Mouse (Mus musculus) induced T-regulatory cell, adult 2 months (primary cell): ENCODE measurements at regions not wholly inside any gene's neighbourhood (a gene's known extent, or its start where the extent isn't known, plus 50 kb on each side); places are given as distances from the start of the nearest gene placed in this dataset.

Experiments
- DNase-seq: peaks from one replicate; pipeline ENCODE4 v3.0.0-alpha.2; 2012; ENCODE audit warnings: low read depth

DNA sequence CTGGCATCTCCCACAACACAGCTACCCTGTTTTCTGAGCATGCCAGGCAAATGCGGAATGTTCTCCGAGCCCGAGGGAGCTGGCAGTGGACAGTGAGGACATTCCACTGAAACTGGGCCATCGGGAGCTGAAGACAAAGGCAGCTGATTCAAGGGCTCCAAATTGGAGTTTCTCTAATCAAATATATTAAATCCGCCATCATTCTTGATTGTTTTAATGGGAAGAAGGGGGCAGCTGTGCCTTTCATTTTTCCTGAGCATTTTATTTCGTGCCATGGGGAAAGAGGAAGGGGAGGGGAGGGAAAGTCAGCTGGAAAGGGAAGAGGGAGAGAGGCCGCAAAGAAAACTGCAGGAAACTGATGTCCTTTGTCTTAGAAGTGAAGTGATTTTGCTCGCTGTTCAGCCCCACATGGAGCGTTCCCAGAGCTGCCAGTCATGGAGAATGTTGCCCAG, 373.9 kb downstream of the Cog6 start:
- no peak for DNase-seq

DNA sequence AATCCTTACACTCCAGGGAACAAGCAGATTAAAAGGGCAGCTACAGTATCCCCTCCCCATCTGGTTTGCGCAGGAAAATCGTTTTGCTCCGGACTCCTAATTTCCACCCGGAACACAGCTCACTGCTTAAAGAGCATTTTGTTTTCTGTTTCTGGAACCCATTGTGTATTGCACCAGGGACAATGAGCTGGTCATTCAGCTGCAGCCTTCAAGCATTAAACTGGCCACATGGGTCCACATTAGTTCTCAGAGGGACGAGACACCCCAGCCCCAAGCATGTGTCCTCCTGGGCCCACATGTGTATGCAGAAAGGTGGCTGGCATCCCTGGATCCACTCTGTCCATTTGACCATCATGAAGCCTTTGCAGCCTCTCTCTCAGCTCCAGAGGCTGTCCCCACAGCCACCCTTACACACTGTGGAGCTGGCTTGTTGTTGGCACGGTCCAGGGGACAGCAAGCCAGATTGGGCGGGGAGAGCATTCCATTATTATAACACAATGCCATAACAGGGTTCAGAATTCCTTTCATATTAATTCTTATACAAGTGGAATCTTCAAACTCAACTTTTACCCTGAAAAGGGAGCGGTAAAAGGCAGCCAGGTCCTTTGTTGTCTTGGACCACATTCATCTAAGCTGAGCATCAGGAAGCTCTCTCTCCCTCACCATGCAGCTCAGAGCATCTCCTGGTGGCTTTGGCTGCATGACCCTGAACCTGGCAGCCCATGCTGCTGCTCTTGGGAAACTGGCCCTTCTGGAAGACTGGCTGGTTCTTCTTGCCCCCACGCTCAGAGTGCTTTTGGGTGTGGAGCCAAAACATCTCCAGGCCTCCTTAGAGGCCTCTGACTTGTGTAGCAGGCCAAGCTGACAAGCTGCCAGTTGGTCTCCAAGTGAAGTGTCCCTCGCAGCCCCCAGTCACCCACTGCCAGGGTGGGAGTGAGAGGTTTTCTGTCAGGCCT, 373.4 kb downstream of the Foxo1 start:
- DNase-seq = no peak

DNA sequence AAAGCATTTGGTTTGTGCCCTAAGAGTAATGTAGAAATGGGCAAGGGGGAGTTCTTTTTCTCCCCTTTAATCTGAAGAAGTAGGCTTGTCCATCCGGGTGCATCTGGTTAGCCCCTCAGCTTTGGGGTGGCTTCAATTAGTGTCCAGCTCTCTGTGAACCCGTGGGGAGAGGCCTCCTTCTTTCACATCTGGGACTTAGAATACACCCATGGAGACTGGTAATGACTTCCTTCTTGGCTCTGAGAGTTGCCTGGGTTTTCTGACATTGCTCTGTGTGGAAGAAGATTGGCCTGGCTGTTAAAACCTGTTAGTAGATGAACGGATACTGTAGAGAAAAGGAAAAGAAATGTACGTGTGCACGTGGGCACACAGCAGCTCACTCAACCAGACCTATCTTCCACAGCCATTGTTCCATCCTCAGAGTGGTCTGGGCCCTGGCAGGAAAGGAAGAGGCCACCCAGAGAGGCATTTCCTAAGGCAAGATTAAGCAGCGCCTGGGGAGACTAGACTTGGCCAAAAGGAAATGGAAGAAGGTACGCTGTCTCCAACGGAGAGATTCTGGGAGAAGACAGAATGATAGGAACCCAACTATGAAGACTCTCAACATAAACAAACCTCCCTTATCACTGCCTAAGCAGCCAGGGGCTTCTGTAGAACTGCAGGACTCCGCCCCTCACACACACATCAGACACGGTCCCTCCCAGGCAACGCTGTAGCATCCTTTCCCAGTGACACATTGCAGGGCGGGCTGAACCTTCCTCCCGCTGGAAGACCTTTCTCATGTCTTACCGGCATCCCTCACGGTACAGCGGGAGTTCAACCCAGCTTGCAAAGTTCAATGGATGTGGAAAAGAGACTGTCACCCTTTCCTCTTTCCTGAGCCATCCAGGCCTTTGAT, 372.4 kb downstream of the Foxo1 start:
- no peak for DNase-seq

DNA sequence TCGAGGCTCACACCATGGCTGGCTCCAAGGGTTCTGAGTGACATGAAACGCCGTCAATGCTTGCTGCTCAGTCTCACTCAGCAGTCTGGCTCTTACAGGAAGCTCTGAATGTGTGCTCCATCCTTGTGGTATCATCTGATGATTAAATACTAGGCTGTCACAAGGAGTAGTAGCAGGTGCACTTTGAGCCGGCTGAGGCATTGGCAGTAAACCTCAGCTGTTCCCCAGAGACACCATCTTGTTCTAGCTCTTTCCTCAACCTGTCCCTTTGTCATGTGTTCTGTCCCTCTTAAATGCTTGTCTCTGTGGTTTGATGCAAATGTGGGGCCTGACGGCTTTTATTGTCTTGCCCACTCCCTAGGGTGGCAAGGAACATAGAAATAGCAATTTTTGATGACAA, 370.7 kb downstream of the Foxo1 start:
- DNase-seq = no peak

DNA sequence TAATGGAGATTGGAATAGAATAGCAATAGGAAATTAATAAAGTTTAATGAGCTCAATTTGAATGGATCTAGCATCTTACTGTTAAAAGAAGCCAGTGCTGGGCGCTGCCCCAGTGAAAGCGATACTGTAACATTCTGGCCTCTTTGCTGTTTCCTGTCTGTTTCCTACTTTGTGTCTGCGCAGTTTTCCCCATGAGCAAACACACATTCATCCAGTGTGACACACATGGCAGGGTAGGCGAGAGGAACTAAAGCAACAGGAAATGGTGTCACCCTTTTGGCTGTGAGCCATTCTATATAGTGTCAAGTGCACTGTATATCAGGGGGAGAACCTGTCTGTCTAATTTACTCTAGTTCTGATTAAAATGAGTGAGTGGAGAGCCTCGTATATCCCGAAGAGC, 366.2 kb downstream of the Foxo1 start:
- DNase-seq = peak; percentile 78

DNA sequence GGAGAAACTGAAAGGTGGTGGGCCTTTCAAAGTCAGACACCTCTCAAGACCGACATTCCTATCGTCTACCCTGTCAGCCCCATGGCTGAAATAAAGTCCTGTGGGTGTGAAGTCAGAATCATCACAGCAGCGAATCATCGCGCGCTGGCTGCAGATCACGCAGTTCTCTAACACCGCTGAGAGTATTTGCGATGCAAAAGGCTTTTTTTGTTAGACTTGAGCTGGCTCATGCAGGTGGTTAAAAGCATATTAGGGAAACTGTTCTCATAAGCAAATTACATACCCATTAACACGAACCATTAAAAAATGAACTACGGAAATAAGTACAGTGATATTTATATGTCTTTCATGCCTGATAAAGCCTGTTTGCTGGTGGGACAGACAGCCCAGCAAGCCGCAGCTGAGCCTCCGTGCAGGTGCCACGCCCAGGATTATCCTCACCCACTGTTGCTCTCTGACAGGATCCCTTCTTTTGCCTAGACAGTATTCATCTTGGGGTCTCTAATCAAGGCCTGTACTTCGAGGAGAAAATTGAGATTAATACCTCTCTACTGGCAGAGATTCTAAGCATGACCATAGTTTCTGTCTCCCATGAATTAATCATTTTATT, 365.5 kb downstream of the Foxo1 start:
- no peak for DNase-seq

DNA sequence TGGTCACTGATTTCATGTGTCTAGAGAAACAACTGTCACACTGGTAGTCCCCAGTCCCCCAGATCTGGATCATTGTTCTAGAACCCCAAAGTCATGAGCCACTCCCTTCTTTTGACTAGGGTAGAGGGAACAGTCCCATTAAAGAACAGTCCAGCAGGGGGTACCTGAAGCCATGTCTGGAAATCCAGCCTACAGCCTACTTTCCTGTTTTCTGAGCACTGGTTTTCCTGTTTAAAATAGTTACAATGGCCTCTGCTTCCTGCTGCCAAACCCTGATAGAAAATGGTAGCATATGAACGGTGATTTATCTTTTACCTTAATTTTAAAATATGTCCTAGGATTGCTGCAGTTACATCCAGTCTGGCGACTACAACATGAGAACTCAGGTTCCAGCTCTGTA, 364.5 kb downstream of the Foxo1 start:
- no peak for DNase-seq

DNA sequence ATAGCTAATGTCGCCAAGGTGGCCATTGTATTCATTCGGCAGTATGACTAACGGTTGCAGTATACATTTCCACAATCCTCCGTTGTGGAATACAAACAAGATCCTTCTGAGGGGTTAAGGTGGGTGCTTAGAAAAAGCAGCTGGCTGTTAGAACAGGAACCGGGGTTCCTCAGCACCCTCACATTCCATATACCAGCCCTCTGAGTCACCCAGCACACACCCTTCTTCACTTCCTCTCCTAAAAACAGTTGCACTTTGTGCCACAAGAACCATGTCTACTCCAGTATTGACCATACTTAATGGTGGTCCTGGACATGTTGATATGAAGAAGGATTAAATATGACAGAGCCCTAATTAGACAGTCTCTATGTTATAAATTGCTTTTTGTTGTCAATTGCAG, 362.1 kb downstream of the Foxo1 start:
- DNase-seq = no peak

DNA sequence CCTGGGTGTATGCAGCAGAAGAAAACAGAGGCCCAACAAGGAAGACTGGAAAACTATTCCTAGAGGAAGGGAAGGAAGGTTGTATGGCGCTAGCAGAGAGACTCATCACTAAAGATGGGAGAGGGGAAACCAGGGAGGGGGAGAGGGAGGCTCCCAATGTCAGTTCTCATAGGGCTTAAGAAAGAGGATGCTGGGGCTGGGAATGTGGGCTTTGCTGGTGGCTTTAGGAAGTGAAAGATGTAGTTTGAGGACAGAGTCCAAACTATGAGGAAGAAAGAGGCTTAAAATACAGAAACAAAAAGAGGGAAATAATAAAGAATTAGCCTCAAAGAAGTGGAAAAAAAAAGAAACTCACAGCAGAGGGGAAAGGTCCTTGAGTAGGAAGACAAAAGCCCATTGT, 357.0 kb downstream of the Foxo1 start:
- DNase-seq = no peak

DNA sequence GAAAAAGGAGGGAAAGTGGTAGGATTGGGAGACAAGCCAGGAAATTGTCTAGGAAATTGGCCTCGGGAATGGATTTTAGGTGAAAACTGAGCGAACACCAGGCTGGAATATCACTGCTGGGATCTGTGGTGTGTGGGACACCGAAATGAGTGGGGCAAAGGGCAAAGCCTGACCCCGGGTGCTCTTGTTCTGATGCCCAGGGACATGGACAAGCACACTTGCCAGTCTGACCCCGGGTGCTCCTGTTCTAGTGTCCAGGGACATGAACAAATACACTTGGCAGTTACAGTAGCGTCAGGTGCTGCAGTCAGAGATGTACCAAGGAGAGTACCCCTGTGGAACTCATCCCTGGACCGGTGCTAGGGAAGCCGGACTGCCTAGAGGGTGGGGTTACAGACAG, 354.4 kb downstream of the Foxo1 start:
- DNase-seq = no peak

DNA sequence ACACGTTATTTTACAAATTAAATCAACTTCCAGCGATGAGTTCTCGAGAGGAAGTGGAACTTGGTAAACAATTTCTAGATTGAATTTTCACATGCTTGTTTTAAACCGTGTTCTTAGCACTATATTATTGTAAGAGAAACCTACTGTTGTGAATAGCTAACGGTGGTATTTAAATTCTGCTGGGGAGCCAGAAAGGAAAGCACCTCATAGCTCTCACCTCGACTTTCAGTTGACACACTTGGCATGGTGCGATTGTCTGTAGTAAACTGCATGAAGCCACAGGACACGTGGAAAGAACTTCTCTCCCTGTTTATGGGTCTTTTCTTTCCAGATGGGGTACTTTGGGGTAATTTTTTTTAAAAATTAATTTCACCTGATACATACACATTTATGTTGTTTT, 353.8 kb downstream of the Foxo1 start:
- peak; percentile 50 for DNase-seq

DNA sequence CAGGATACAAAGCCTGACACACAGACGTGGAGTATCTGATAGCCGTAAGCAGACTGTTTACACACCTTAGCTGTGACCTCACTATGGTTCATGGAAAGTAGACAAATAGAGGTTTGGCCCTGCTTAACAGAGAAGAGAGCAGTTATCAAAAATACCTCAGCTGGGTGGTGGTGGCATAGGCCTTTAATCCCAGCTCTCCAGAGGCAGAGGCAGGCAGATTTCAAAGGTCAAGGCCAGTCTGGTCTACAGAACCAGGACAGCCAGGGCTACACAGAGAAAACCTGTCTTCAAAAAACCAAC, 350.7 kb downstream of the Foxo1 start:
- DNase-seq = no peak

DNA sequence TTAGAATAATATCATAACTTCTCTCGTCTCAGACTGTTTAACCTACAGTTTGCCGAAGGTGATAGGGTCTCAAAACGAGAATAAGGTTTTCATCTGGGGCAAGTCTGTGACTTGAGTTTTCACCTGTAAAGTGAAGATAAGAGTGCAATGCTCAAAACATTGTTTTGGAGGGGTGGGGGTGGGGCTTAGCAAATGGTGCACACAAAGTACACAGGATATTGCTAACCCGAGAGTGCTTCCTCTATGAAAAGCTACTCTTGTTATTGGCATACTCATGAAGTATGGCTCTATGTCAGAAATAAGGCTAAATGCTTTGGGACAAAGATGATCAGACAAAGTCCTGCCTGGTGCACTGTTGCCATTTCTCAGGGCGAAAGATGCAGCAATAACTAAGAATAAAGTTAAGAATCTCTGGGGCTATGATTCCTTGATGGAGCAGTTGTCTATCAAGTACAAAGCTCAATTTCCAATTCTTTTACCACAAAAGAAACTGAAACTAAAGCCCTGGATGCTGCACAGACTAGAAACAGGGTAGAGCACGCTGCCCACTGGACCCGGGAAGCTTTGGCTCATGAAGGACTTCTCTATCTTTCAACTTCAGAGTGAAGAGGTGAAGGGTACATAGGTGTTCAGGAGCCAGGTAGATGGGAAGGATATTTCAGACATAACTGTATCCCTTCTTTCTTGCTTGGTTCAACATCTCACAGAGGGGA, 350.2 kb downstream of the Foxo1 start:
- peak; percentile 80 for DNase-seq

DNA sequence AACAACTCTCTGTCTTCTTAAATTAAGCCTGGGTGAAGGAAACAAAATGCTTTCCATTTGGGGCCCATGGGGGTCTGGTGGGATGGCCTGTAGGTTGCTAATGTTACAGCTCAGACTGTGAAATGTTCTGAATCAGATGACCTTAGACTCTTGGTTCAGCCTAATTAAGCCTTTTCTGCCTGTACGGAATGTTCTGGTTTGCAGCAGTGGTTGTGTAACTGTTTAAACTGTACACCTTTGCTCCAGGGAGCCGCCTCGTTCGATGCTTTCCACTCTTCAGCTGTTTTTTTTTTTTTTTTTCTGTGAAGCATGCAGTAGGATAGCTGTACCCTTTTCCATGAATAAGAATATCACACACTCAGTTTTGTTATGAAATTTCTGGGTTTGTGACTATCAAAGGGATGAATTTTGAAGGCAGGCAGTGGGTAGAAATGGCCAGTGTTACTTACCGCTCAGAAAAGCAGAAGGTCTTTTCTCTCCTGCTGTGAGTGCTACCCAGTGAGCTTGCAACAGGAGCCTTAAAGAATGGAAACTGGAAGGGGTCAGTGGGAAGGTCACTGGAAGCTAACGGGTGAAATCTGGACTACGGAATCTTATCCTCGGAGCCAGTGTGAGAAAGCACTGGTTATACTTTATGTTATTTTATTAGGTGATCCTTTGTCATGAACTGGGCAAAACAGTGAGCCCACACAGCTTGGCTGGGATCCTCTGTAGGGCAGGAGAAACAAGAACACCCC, 349.4 kb downstream of the Foxo1 start:
- DNase-seq = no peak

DNA sequence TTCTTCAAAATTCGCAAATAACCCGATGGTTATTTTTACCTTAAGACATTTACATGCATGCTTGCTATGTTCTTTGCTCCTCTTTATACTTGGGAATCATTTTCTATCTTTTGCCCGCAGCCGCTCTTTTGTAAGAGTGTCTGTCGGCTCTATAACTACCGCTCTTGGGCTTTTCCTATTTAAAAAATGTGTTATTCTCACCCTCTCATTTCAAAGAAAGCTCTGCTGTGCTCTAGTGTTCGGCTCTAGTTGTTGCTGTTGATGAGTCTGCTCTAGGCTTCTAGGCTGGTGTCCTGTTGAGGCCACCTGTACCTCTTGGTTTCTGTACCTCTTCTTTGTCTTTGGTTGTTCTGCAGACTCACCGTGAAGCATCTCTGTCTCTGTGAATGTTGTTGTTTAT, 343.7 kb downstream of the Foxo1 start:
- DNase-seq = no peak

DNA sequence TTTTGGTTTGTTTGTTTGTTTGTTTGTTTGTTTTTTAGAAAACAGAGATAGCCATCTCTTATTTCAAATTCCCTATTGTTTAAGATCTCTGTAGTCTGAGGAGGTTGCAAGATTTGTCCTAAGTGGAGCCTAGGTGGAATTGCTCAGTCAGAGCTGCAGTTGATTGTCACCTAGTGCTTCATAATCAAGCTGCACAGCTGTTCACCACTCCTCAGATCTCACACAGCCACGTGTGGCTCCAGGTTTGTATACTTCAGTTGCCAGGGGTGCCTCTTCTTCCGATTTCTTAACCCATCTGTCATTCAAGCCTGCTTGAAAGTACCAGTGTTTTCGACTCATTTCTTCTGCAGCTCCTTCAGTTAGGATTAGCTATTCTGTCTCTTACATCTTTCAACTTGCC, 342.3 kb downstream of the Foxo1 start:
- DNase-seq = no peak

DNA sequence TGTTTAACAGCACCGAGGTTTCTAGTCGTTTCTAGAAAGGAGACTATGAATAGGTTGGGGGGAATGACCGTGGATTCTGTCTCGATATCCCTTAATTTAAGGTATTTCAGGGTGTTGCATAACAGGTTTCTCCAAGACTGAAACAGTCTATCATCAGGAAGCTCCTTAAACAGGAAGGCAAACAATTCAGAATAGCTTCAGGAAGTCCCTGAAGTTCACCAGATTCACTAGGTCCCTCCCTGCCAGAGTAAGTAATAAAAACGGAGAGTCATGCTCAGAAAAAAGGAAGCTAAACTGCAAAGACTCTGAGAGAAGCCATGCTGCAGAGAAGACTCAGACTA, 339.9 kb downstream of the Foxo1 start:
- DNase-seq = no peak

DNA sequence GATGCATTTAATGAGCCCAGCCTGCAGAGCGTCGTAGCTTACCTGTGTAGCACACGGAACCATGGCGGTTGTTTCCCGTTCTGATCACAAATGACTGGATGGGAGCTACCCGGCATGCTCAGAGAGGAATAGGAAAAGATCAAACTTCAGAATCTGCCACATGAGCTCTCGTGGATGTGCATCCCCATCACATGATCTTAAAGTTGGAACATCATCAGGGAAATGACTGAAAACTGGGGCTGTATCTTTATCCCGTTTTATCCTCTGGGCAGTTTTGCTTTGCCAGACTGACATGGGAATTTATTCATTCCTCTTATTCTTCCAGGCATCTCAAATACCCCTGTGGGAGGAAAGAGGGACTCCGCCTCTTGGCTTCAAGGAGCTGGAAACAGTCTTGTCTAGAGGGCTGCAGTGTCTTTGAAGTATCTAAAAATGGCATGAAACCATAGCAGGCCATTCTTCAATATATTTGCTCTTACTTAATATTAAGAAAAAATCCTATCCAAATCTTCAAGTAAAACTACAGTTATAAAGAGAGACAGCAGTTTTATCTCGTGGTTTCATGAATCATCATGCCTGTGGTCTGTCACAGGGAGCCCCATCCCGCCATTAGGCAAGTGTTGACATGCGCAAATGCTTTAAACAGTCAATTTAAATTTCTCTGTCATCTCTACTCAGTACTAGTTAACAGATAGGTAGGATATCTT, 339.4 kb downstream of the Foxo1 start:
- no peak for DNase-seq

DNA sequence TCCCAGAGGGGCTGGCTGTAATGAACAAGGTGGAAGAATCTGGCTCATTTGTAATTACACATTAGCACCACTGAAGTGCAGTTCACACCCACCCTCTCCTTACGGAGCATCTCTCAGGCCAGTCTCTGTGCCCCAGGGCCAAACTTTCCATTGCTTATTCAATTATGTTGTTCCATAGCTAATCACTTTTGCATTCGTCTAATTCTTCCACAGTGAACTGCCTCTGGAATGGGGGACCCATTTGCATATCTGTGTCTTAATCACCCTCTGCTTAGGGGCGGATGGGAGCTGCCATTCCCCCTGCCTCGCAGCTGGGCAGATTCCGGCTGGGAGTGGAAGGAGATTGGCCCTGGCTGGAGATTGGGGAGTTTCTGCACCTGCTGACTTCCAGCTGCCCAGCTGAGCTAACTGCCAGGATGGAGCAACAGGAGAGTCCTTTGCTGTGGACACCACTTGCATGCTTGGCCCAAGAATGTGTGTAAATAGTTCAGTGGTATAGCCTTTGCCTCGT, 337.2 kb downstream of the Foxo1 start:
- no peak for DNase-seq

DNA sequence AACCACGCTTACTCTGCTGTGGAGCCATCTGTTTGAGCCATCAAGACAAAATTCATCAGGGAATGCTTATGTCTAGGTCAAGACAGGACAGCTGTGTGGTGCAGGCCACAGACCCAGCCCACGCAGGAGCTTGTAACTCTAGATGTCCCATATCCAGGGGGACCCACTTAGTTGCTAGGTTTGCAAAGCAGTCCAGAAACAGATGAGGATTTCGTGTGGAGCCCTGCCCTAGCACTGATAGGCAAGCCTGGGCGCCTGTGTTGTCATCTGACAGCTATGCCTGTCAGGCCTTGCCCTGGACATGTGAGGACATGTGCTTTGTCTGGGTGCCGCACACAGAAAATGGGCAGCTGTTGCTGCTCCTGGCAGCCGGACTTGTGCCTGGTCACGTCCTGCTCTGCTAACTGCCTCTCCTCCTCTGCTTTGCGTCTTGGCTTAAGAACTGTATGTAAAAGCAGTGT, 335.1 kb downstream of the Foxo1 start:
- DNase-seq = no peak
